Mouse (Mus musculus): Measurements from ENCODE around the gene Bace2.

The Bace2 gene

DNA sequence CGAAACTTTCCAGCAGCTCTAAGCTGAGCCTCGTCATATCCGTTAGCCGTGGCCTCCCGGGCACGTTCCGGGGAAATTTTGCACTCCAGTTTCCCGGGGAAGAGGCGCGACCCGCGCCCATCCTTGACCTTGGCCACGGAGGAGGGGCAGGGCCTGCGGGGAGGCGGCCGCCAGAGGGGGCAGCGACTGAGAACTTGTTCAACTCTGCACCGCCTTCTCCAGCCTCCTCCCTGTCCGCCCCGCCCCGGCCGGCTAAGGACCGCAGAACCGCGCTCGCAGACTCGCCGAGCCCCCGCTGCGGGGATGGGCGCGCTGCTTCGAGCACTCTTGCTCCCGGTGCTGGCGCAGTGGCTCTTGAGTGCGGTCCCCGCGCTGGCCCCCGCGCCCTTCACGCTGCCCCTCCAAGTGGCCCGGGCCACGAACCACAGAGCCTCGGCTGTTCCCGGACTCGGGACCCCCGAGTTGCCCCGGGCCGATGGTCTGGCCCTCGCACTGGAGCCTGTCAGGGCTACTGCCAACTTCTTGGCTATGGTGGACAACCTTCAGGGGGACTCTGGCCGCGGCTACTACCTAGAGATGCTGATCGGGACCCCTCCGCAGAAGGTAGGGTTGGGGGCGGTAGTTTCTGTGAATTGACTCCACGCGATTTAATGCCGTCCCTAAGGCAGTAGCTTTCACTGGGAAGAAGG is at the start of gene Bace2:
TSS of gene Bace2 (plus strand) at position 244 of the 689 bp plus-strand sequence.
- no peak for ATAC-seq (ENCODE audit: insufficient number of reproducible peaks, low FRiP score, low TSS enrichment)

GRCm38 (mm10) chr16:97307594-97307993 is 48.9 kb upstream of the Bace2 start:
- ATAC-seq (ENCODE audit: insufficient number of reproducible peaks, low FRiP score, low TSS enrichment) = no peak

DNA sequence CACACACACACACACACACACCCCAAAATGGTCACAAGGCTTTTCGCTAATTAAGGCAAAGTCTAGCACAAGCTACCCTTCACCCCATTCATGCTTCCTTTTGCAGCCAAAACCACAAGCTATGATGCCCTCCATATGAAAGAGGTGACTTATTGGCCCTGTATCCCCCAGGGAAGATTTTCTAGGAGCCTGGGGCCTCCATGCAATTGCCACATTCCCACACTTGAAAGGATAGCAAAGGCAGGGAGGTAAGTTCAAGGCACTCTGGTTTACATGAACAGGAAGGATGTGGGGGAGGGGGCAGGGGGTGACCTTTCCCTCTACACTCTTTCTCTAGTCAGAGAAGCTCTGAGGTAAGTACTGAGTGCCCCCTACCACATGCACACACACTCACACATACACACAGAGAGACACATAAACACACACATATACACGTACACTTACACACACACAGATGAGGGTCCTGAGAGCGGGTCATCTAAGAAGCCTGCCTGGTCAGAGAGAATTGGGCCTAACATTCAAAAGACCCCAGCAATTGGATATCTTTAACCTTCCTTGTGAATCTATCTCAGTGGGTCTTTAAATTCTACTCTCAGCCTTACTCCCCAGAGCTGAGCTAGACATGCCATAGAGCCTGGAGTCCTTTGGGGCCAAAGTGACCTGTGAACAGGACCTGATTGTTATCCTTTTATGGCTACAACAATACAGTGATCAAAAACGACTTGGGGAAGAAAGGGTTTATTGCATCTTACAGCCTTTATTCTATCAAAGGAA is 46.6 kb upstream of the Bace2 start:
- ATAC-seq (ENCODE audit: insufficient number of reproducible peaks, low FRiP score, low TSS enrichment) = no peak

DNA sequence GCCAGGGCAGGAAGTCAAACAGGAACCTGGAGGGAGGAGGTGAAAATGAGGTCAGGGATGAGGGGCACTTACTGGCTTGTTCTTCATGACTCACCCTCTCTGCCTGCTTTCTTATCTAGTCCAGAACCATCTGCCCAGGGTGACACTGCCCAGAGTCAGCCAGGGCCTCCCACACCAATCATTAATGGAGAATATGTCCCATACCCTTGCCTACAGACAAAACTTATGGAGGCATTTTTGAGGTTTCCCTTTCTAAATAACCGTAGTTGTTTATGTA is 46.0 kb upstream of the Bace2 start:
- ATAC-seq (ENCODE audit: insufficient number of reproducible peaks, low FRiP score, low TSS enrichment) = no peak

- ATAC-seq (ENCODE audit: insufficient number of reproducible peaks, low FRiP score, low TSS enrichment) = no peak
Measured at GRCm38 (mm10) chr16:97312960-97313686, 43.4 kb upstream of the Bace2 start.

- ATAC-seq (ENCODE audit: insufficient number of reproducible peaks, low FRiP score, low TSS enrichment) = no peak
Measured at GRCm38 (mm10) chr16:97321576-97321975, 35.0 kb upstream of the Bace2 start.

DNA sequence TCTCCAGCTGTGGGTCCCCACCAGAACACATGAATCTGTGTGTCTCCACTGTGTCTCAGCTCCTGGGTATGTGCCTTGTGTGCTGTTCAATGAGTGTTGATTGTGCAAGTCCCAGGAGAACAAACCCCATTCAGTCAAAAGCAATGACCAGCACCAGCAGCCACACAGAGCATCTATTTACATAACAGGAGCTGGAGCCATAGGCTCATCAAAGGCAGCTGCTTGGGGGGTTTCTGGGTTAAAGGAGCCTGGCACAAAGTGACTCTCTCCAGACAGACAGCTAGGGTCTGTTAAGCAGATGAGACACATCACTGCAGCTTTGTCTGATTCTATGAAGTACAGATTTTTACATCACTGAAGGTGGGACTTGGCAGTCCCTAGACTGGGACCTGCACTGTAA is 33.9 kb upstream of the Bace2 start:
- ATAC-seq (ENCODE audit: insufficient number of reproducible peaks, low FRiP score, low TSS enrichment) = no peak

DNA sequence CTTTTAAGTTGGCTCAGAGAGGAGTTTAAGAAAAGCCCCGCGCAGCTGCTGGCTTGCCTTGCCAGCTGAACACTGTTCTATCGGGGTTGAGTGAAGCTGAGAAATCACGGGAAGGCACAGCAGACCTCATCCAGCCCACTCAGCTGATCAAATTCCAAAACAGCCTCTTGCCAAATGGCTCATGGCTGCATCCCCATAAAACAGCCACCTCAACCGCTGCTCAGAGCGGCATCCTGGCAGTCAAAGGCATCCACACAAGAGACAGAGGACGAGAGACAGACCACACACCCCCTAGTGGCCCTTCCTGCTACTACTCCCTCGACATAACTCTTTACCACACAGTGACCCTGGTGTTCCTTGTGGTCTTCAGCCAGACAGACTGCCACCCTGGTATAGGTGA is 30.6 kb upstream of the Bace2 start:
- no peak for ATAC-seq (ENCODE audit: insufficient number of reproducible peaks, low FRiP score, low TSS enrichment)

GRCm38 (mm10) chr16:97328602-97329001 is 27.9 kb upstream of the Bace2 start:
- no peak for ATAC-seq (ENCODE audit: insufficient number of reproducible peaks, low FRiP score, low TSS enrichment)

- no peak for ATAC-seq (ENCODE audit: insufficient number of reproducible peaks, low FRiP score, low TSS enrichment)
Measured at GRCm38 (mm10) chr16:97353013-97353412, 3.5 kb upstream of the Bace2 start.

DNA sequence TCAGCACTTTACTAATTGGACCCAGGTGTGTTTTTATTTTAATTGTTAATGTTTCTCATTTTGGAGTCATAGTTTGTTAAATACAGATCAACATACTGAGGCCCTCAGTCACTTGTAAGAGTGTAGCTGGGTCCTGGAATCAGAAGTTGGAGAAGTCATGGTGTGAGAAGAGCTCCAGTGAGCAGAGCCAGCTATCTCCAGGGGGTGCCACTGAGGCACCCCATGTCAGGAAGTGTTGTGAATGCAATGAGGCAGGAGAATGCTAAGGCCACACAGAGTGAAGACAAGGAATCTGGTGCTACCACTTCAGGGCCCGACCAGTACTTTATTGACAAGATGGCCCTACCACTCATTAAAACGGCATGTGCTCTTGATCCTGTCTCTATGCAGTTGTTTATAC is 1.9 kb upstream of the Bace2 start:
- no peak for ATAC-seq (ENCODE audit: insufficient number of reproducible peaks, low FRiP score, low TSS enrichment)

DNA sequence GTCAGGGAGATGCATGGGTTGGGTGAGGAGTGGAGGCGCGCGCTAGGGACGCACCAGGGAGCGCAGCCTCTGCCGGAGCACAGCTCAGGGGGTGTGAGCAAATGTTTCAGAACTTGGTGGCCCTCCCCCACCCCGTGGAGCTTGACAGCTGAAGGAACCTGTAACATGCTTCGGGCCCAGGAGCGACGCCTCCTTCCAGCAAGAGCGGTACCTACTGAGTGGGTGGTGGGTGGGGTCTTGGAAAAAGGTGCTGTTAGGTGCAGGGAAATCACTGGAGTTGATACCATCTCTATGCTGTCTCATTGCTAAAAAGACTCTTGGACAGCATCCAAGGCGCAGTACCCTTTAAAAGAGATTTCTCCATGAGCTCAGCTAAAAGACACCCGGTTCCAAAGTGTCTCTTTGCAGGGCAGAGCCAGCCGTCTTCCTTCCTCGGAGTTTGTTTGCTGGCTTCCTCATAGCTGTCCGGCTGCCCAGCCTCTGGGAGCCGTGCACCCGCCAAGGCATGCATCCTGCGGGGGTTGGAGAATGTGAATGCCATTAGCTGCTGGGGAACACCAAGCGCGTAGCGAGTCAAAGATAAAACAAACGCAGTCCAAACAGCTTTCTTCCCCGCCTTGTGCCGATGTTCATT is 763 bp downstream of the Bace2 start:
- no peak for ATAC-seq (ENCODE audit: insufficient number of reproducible peaks, low FRiP score, low TSS enrichment)

- ATAC-seq (ENCODE audit: insufficient number of reproducible peaks, low FRiP score, low TSS enrichment) = no peak
Measured at GRCm38 (mm10) chr16:97362231-97362888, 5.8 kb downstream of the Bace2 start.

GRCm38 (mm10) chr16:97366141-97366540 is 9.6 kb downstream of the Bace2 start:
- no peak for ATAC-seq (ENCODE audit: insufficient number of reproducible peaks, low FRiP score, low TSS enrichment)

DNA sequence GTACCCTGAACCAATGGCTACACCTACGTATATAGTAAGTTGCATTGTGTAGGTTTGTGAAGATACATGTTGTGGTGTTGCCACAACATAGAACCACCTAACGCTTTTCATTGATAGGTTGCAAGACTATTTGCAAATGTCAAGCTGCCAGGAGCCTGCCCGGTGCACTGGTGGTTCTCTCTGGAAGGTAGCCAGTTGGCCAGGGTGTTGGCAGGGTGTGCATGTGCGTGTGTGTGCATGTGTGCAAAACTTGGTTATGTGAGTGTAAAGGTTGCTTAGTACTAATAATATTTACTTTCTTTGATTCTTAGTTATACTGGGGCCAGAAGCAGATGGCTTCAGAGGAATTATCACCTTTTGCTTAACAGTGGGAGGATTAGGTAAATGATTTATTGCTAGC is 13.7 kb downstream of the Bace2 start:
- no peak for ATAC-seq (ENCODE audit: insufficient number of reproducible peaks, low FRiP score, low TSS enrichment)

GRCm38 (mm10) chr16:97387955-97388354 is 31.4 kb downstream of the Bace2 start:
- no peak for ATAC-seq (ENCODE audit: insufficient number of reproducible peaks, low FRiP score, low TSS enrichment)

GRCm38 (mm10) chr16:97391289-97391688 is 34.7 kb downstream of the Bace2 start:
- ATAC-seq (ENCODE audit: insufficient number of reproducible peaks, low FRiP score, low TSS enrichment) = no peak

- no peak for ATAC-seq (ENCODE audit: insufficient number of reproducible peaks, low FRiP score, low TSS enrichment)
Measured at GRCm38 (mm10) chr16:97391701-97392384, 35.3 kb downstream of the Bace2 start.

GRCm38 (mm10) chr16:97396436-97396835 is 39.9 kb downstream of the Bace2 start:
- ATAC-seq (ENCODE audit: insufficient number of reproducible peaks, low FRiP score, low TSS enrichment) = no peak

DNA sequence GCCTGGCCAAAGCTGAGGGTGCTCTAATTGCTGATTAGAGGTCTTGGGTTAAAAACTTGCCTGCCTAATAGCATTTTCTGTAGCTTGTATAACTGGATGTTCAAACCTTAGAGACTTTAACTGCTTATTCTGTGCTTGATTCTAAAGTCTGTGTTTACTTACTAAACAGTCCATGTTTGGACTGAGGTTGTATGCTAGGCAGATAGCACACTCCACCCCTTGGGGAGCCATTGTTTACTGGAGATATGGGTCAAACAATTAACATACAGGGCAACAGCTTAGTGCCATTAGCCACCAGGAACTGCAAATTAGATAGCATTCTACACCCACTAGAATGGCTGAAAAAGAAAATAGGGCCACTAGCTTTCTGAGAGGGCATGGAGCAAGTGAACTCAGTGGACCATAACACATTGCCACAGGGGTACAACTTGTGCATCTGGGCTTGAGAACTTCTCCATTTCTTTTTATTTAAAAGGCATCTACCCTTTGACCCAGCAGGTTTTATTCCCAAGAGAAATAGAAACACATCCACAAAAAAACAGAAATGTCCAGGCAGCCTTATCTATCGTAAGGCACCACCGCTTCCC is 41.5 kb downstream of the Bace2 start:
- ATAC-seq (ENCODE audit: insufficient number of reproducible peaks, low FRiP score, low TSS enrichment) = no peak
